Mouse (Mus musculus): Measurements from ENCODE around the gene Sypl2.
A peak's percentile ranks its signal among the peaks of the same experiment; 100 is the strongest.

Gene Sypl2

GRCm38 (mm10) chr3:108174672-108175531, 51.5 kb downstream of the Sypl2 start:
- no peak for DNase-seq

- DNase-seq = no peak
These were observed 57.2 kb downstream of the Sypl2 start for GRCm38 (mm10) chr3:108169199-108169598.

DNA sequence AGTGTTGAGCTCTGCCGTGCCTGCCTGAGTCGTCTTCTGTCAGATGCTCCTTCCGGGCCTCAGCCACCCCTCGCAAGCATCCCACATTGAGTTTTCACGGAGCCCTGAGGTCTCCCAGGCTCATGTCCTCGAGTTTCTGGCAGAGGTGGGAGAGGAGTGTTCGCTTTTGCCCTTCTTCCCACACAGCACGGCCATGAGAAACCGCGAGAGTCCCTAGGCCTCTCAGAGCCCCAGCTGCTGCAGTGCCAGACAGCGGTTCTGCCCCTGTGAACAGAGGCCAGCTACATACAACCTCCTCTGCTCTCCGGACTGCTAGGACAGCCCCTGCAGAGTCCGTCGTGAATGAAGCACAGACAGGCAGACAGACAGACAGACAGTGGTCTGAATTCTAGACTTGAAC, 58.9 kb downstream of the Sypl2 start:
- no peak for DNase-seq

- DNase-seq = no peak
These were observed 59.8 kb downstream of the Sypl2 start for GRCm38 (mm10) chr3:108166486-108167211.

GRCm38 (mm10) chr3:108165532-108166315, 60.7 kb downstream of the Sypl2 start:
- no peak for DNase-seq

DNA sequence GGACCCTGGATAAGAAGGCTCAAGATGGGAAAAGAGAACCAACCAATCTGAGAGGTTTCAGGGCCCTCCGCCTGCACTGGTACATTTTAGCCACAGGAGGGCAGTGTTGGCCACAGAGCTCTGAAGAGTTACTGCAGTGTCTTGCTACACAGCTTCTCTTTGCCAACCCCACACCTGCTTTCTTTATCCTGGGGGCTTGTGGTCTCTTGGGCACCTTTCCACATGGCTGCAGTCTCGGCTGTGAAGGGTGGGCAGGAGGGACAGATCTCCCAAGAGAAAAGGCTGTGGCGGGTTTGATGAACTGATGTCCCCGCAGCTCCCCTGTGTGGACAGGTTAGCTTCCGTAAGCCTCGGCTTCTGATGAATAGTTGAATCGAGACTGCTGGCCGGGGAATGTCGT, 61.6 kb downstream of the Sypl2 start:
- DNase-seq = peak; percentile 89

DNA sequence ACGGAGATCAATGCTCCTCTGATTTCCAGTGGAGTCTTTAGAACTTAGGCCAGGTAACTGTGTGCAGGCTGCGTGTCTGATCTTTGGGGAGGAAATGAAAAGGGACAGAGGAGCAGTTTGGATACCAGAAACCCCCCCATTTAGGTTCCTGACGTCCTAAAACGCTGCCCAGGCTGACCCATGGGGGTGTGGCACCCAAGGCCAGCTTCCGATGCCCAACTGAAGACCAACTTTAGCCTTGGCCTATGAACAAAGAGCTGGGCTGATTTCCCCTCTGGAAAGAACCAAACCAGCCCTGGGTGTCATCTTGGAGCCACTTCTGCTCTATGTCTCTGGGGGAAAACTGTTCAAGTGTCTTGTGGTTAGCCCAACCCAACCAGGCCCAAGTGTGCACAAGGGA, 62.4 kb downstream of the Sypl2 start:
- no peak for DNase-seq

Measured in cerebellum, adult 8-10 months (tissue).